Mouse (Mus musculus): ENCODE measurements around the gene Akap2. TPM values are rescaled to one million over a fixed set of nuclear protein-coding genes. Genes with fewer than 3 reads are reported as not detected.

Gene Akap2
- polyA plus RNA-seq, 1 experiment from 2014 or later = 11.4 TPM

- ATAC-seq (ENCODE audit: low FRiP score, low TSS enrichment) (no peak), DNase-seq (ENCODE audit: low spot score) (no peak)
- Histone ChIP-seq H3K9me3 (ENCODE audit: control insufficient read depth, low read length) (no peaks in the 10 kb centered on the region), H3K27me3 (ENCODE audit: control insufficient read depth, insufficient read depth, low read length) (no peaks in the 10 kb centered on the region), H3K4me1 (replicated peaks; ENCODE audit: control insufficient read depth, insufficient read depth) (0 out of 2 replicates have a peak, but pooled peaks cover 2% of the 10 kb centered on the region), H3K27ac (replicated peaks) (0 out of 2 replicates have a peak overlapping the region, but pooled peaks have one; percentile 14), H3K4me2 (replicated peaks; ENCODE audit: low read depth) (no peak overlapping the region), H3K36me3 (ENCODE audit: control insufficient read depth, insufficient read depth, low read length) (no peaks in the 10 kb centered on the region), H3K4me3 (ENCODE audit: low read depth, low read length) (no peak overlapping the region), H3K9ac (ENCODE audit: low read length) (no peak overlapping the region)
- WGBS = 65% methylated on average over 1 of the region's 1 CpGs
- TF ChIP-seq CTCF (IDR thresholded peaks at IDR 0.05; ENCODE audit: low read depth) (no peak), EP300 (optimal IDR thresholded peaks at IDR 0.05) (no peak)
Measured at GRCm38 (mm10) chr4:57764926-57765325, 47.5 kb downstream of the Akap2 start.

GRCm38 (mm10) chr4:57765806-57766205 is 48.3 kb downstream of the Akap2 start:
- Histone ChIP-seq H3K9me3 (ENCODE audit: control insufficient read depth, low read length) (no peaks in the 10 kb centered on the region), H3K36me3 (ENCODE audit: control insufficient read depth, insufficient read depth, low read length) (no peaks in the 10 kb centered on the region), H3K4me1 (replicated peaks; ENCODE audit: control insufficient read depth, insufficient read depth) (0 out of 2 replicates have a peak, but pooled peaks cover 2% of the 10 kb centered on the region), H3K9ac (ENCODE audit: low read length) (no peak overlapping the region), H3K4me3 (ENCODE audit: low read depth, low read length) (no peak overlapping the region), H3K27ac (replicated peaks) (no peak overlapping the region), H3K4me2 (replicated peaks; ENCODE audit: low read depth) (no peak overlapping the region), H3K27me3 (ENCODE audit: control insufficient read depth, insufficient read depth, low read length) (no peaks in the 10 kb centered on the region)
- DNase-seq (ENCODE audit: low spot score) = no peak
- WGBS = 50% methylated on average over 4 of the region's 4 CpGs
- TF ChIP-seq EP300 (optimal IDR thresholded peaks at IDR 0.05) (no peak), CTCF (IDR thresholded peaks at IDR 0.05; ENCODE audit: low read depth) (no peak)
- ATAC-seq (ENCODE audit: low FRiP score, low TSS enrichment) = no peak

- H3K4me1 ChIP-seq (replicated peaks; ENCODE audit: control insufficient read depth, insufficient read depth) = 0 out of 2 replicates have a peak, but pooled peaks cover 2% of the 10 kb centered on the region
- ATAC-seq (ENCODE audit: low FRiP score, low TSS enrichment) (no peak), DNase-seq (ENCODE audit: low spot score) (no peak)
- TF ChIP-seq CTCF (IDR thresholded peaks at IDR 0.05; ENCODE audit: low read depth) (no peak), EP300 (optimal IDR thresholded peaks at IDR 0.05) (no peak)
- H3K9me3 ChIP-seq (ENCODE audit: control insufficient read depth, low read length) = no peaks in the 10 kb centered on the region
- H3K36me3 ChIP-seq (ENCODE audit: control insufficient read depth, insufficient read depth, low read length) = no peaks in the 10 kb centered on the region
- 51% methylated on average over 3 of the region's 3 CpGs for WGBS
- no peak overlapping the region for H3K9ac ChIP-seq (ENCODE audit: low read length)
- H3K4me3 ChIP-seq (ENCODE audit: low read depth, low read length) = no peak overlapping the region
- no peak overlapping the region for H3K27ac ChIP-seq (replicated peaks)
- no peaks in the 10 kb centered on the region for H3K27me3 ChIP-seq (ENCODE audit: control insufficient read depth, insufficient read depth, low read length)
- no peak overlapping the region for H3K4me2 ChIP-seq (replicated peaks; ENCODE audit: low read depth)
Measured at GRCm38 (mm10) chr4:57769007-57769406, 51.5 kb downstream of the Akap2 start.

- ATAC-seq (ENCODE audit: low FRiP score, low TSS enrichment) = no peak
- H3K36me3 ChIP-seq (ENCODE audit: control insufficient read depth, insufficient read depth, low read length) = no peaks in the 10 kb centered on the region
- H3K27ac ChIP-seq (replicated peaks) = no peak overlapping the region
- no peak for DNase-seq (ENCODE audit: low spot score)
- H3K27me3 ChIP-seq (ENCODE audit: control insufficient read depth, insufficient read depth, low read length) = no peaks in the 10 kb centered on the region
- TF ChIP-seq EP300 (optimal IDR thresholded peaks at IDR 0.05) (no peak), CTCF (IDR thresholded peaks at IDR 0.05; ENCODE audit: low read depth) (no peak)
- H3K4me1 ChIP-seq (replicated peaks; ENCODE audit: control insufficient read depth, insufficient read depth) = 0 out of 2 replicates have a peak, but pooled peaks cover 2% of the 10 kb centered on the region
- H3K4me3 ChIP-seq (ENCODE audit: low read depth, low read length) = no peak overlapping the region
- no peaks in the 10 kb centered on the region for H3K9me3 ChIP-seq (ENCODE audit: control insufficient read depth, low read length)
- no peak overlapping the region for H3K4me2 ChIP-seq (replicated peaks; ENCODE audit: low read depth)
- 78% methylated on average over 4 of the region's 4 CpGs for WGBS
- no peak overlapping the region for H3K9ac ChIP-seq (ENCODE audit: low read length)
Measured at GRCm38 (mm10) chr4:57770185-57770823, 52.8 kb downstream of the Akap2 start.

GRCm38 (mm10) chr4:57771558-57772219 is 54.2 kb downstream of the Akap2 start:
- Histone ChIP-seq H3K36me3 (ENCODE audit: control insufficient read depth, insufficient read depth, low read length) (no peaks in the 10 kb centered on the region), H3K27me3 (ENCODE audit: control insufficient read depth, insufficient read depth, low read length) (no peaks in the 10 kb centered on the region), H3K9me3 (ENCODE audit: control insufficient read depth, low read length) (no peaks in the 10 kb centered on the region), H3K4me2 (replicated peaks; ENCODE audit: low read depth) (no peak overlapping the region), H3K4me1 (replicated peaks; ENCODE audit: control insufficient read depth, insufficient read depth) (0 out of 2 replicates have a peak, but pooled peaks cover 2% of the 10 kb centered on the region), H3K4me3 (ENCODE audit: low read depth, low read length) (no peak overlapping the region), H3K27ac (replicated peaks) (no peak overlapping the region), H3K9ac (ENCODE audit: low read length) (no peak overlapping the region)
- no peak for ATAC-seq (ENCODE audit: low FRiP score, low TSS enrichment)
- WGBS = 90% methylated on average over 2 of the region's 2 CpGs
- TF ChIP-seq CTCF (IDR thresholded peaks at IDR 0.05; ENCODE audit: low read depth) (no peak), EP300 (optimal IDR thresholded peaks at IDR 0.05) (no peak)
- no peak for DNase-seq (ENCODE audit: low spot score)

Measured in stomach, postnatal 0 days (tissue).